Mouse (Mus musculus) spleen, postnatal 14 days (tissue): ENCODE measurements around the gene Ethe1.
"Not testable (repeated sequence)": the region's sequence is repeated elsewhere in the genome, so short reads cannot be mapped to it uniquely, and the experiment has no call there.

Experiments
- DNase-seq, 2 experiments: peaks; one replicate each; pipeline ENCODE4 v3.0.0; 2021 to 2022; ENCODE audit warnings: low spot score in 2 of 2

Gene Ethe1

GRCm38 (mm10) chr7:24611709-24612108, 24.4 kb downstream of the Ethe1 start:
- no peak for DNase-seq

- no peak for DNase-seq
These were observed 25.1 kb downstream of the Ethe1 start for GRCm38 (mm10) chr7:24612308-24612910.

- no peak for DNase-seq
These were observed 27.5 kb downstream of the Ethe1 start for GRCm38 (mm10) chr7:24614816-24615215.

- no peak for DNase-seq
These were observed 30.4 kb downstream of the Ethe1 start for GRCm38 (mm10) chr7:24617763-24618162.

- DNase-seq = not testable (repeated sequence)
These were observed 31.0 kb downstream of the Ethe1 start for GRCm38 (mm10) chr7:24618374-24618773.

- DNase-seq = no peak
These were observed 32.5 kb downstream of the Ethe1 start for GRCm38 (mm10) chr7:24619671-24620397.

- no peak for DNase-seq
These were observed 33.9 kb downstream of the Ethe1 start for GRCm38 (mm10) chr7:24621193-24621592.

GRCm38 (mm10) chr7:24622967-24623366, 35.6 kb downstream of the Ethe1 start:
- no peak for DNase-seq

GRCm38 (mm10) chr7:24628685-24629610, 41.6 kb downstream of the Ethe1 start:
- DNase-seq = peak; percentile 64 to 72

- DNase-seq = no peak
These were observed 42.3 kb downstream of the Ethe1 start for GRCm38 (mm10) chr7:24629672-24630071.

- no peak for DNase-seq
These were observed 43.0 kb downstream of the Ethe1 start for GRCm38 (mm10) chr7:24630116-24630880.

GRCm38 (mm10) chr7:24636264-24636663, 48.9 kb downstream of the Ethe1 start, which contains the start of gene Lypd3:
TSS of gene Lypd3 (plus strand) at chr7:24636550.
- DNase-seq = no peak

- no peak for DNase-seq
These were observed 49.7 kb downstream of the Ethe1 start for GRCm38 (mm10) chr7:24637046-24637445.

- no peak for DNase-seq
These were observed 50.9 kb downstream of the Ethe1 start for GRCm38 (mm10) chr7:24638026-24638856.

GRCm38 (mm10) chr7:24640450-24640849, 53.1 kb downstream of the Ethe1 start:
- DNase-seq = no peak

GRCm38 (mm10) chr7:24642491-24642890, 55.1 kb downstream of the Ethe1 start:
- peak; percentile 44 to 66 for DNase-seq

- no peak for DNase-seq
These were observed 57.1 kb downstream of the Ethe1 start for GRCm38 (mm10) chr7:24644492-24644891.

- DNase-seq = no peak
These were observed 57.7 kb downstream of the Ethe1 start for GRCm38 (mm10) chr7:24644996-24645395.

GRCm38 (mm10) chr7:24646486-24646885, 59.1 kb downstream of the Ethe1 start:
- DNase-seq = no peak

GRCm38 (mm10) chr7:24653681-24654080, 66.3 kb downstream of the Ethe1 start:
- DNase-seq = peak; percentile 33 to 66
